Mouse (Mus musculus): ENCODE measurements at regions not wholly inside any gene's neighbourhood (a gene's known extent, or its start where the extent isn't known, plus 50 kb on each side); places are given as distances from the start of the nearest gene placed in this dataset.

DNA sequence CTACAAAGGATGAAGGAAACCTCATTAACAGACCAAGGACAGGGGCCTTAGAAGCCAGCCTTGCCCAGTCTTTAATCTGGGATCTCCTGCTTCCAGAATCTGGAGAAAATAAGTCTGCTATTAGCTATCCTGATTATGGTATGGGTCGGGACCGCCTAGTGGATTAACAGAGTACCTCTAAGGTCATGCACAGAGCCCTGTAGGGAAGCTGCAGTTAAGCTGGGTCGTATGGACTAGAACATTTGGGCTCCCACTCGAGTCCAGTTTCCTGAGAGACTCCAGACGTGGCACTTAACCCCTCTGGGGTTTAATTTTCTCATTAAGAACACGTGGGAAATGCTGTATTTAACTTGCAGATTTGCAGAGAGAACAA, 191.5 kb upstream of the Map3k1 start:
- no peak for TF ChIP-seq POLR2A (IDR thresholded peaks at IDR 0.05; ENCODE audit: insufficient read depth, low read depth, low read length)
- TF ChIP-seq CTCF (IDR thresholded peaks at IDR 0.05): no peak

Measured in heart, adult 2 months (tissue).